Mouse (Mus musculus): ENCODE data around the gene Atp8a2.

Atp8a2 gene

GRCm38 (mm10) chr14:60148893-60149292 lies 48.1 kb downstream of the Atp8a2 start:
- no peak for DNase-seq

GRCm38 (mm10) chr14:60143234-60143633 lies 53.7 kb downstream of the Atp8a2 start:
- peak; percentile 12 to 21 for DNase-seq

- no peak for DNase-seq
These were observed 58.6 kb downstream of the Atp8a2 start for GRCm38 (mm10) chr14:60138339-60138738.

- no peak for DNase-seq
These were observed 59.2 kb downstream of the Atp8a2 start for GRCm38 (mm10) chr14:60137812-60138211.

GRCm38 (mm10) chr14:60135801-60136200 lies 61.2 kb downstream of the Atp8a2 start:
- DNase-seq, result no peak

- no peak for DNase-seq
These were observed 62.3 kb downstream of the Atp8a2 start for GRCm38 (mm10) chr14:60134720-60135119.

GRCm38 (mm10) chr14:60131196-60131876 lies 65.6 kb downstream of the Atp8a2 start:
- no peak for DNase-seq

GRCm38 (mm10) chr14:60129564-60129963 lies 67.4 kb downstream of the Atp8a2 start:
- DNase-seq, result no peak

- no peak for DNase-seq
These were observed 71.8 kb downstream of the Atp8a2 start for GRCm38 (mm10) chr14:60125202-60125601.

GRCm38 (mm10) chr14:60121572-60121971 lies 75.4 kb downstream of the Atp8a2 start:
- DNase-seq, result no peak

GRCm38 (mm10) chr14:60117792-60118585 lies 79.0 kb downstream of the Atp8a2 start:
- no peak for DNase-seq

- peak; percentile 88 to 89 for DNase-seq
These were observed 109.9 kb downstream of the Atp8a2 start for GRCm38 (mm10) chr14:60086808-60087725.

GRCm38 (mm10) chr14:60086254-60086807 lies 110.6 kb downstream of the Atp8a2 start:
- no peak for DNase-seq

GRCm38 (mm10) chr14:60082771-60083170 lies 114.2 kb downstream of the Atp8a2 start:
- no peak for DNase-seq

GRCm38 (mm10) chr14:60072496-60072895 lies 124.5 kb downstream of the Atp8a2 start:
- no peak for DNase-seq

- no peak for DNase-seq
These were observed 131.8 kb downstream of the Atp8a2 start for GRCm38 (mm10) chr14:60065186-60065585.

GRCm38 (mm10) chr14:60061023-60061422 lies 136.0 kb downstream of the Atp8a2 start:
- no peak for DNase-seq

- DNase-seq, result no peak
These were observed 138.1 kb downstream of the Atp8a2 start for GRCm38 (mm10) chr14:60058867-60059266.

- DNase-seq, result no peak
These were observed 141.7 kb downstream of the Atp8a2 start for GRCm38 (mm10) chr14:60055231-60055630.

GRCm38 (mm10) chr14:60030666-60031065 lies 166.3 kb downstream of the Atp8a2 start:
- DNase-seq, result no peak

- no peak for DNase-seq
These were observed 169.8 kb downstream of the Atp8a2 start for GRCm38 (mm10) chr14:60027139-60027538.

GRCm38 (mm10) chr14:60026647-60027046 lies 170.3 kb downstream of the Atp8a2 start:
- no peak for DNase-seq

- peak; percentile 77 to 84 for DNase-seq
These were observed 181.1 kb downstream of the Atp8a2 start for GRCm38 (mm10) chr14:60015891-60016290.
